Mouse (Mus musculus) CH12.LX (cell line): Measurements from ENCODE around the gene Pcyt2.

Source experiments
- CTCF ChIP-seq, 2 experiments: IDR thresholded peaks in 1 of 2; conservative IDR thresholded peaks in 1 of 2; 2 replicates each; pipeline ENCODE4 v1.5.1; 2011 to 2012; ENCODE audit warnings: low read depth in 2 of 2, low read length in 2 of 2, improper control_type of control experiment in 1 of 2, inconsistent platforms in 1 of 2, mild to moderate bottlenecking in 1 of 2, moderate library complexity in 1 of 2
- MAZ ChIP-seq: IDR thresholded peaks from 2 replicates; pipeline ENCODE4 v1.6.1; 2012; ENCODE audit warnings: low read depth, mild to moderate bottlenecking, inconsistent platforms, low read length, improper control_type of control experiment, moderate library complexity
- ZC3H11A ChIP-seq: IDR thresholded peaks from 2 replicates; pipeline ENCODE4 v1.6.1; 2012; ENCODE audit warnings: low read depth, mild to moderate bottlenecking, inconsistent platforms, low read length, improper control_type of control experiment
- ZNF384 ChIP-seq: IDR thresholded peaks from 2 replicates; pipeline ENCODE4 v1.6.1; 2012; ENCODE audit warnings: low read depth, low read length, improper control_type of control experiment, inconsistent platforms

DNA sequence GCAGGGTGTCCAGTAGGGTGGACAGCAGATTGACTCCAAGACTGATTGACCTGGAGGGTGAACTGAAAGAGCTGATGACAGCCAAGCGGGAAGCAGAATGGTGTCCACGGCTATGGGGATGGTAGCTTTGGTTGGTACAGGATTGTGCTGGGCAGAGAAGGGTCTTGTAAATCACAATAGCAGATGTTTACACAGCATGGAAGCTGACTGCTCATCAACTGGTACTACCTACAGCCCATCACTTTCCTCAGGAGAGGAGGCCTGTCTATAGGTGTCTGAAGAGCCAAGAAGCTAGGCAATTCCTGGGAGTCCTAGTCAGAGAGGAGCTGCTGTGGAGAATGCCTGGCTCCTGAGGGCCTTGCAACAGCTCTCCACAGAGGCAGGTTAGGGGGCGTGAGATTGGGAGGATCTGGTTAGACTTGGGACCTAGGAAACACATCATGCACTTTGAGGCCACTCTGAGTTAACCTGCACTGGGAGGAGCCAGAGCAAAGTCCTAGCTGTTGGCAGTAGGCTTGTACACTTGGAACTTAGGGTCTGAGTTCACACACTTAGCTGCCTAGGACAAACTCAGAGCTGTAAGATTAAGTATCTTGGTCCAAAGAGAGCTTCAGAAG is 41.3 kb downstream of the Pcyt2 start:
- TF ChIP-seq CTCF (conservative IDR thresholded peaks at IDR 0.05 in 1 of 2, IDR thresholded peaks at IDR 0.05 in 1 of 2; ENCODE audit: low read depth in 2 of 2, low read length in 2 of 2) (no peak), ZNF384 (no peak), MAZ (no peak), ZC3H11A (no peak)
